Mouse (Mus musculus) WW6 (cell line): ENCODE data around the gene Mettl1.

ENCODE experiments used
- DNase-seq: peaks from one replicate; pipeline ENCODE4 v3.0.0-alpha.2; 2013; ENCODE audit warnings: low read depth, low spot score

Gene Mettl1

DNA sequence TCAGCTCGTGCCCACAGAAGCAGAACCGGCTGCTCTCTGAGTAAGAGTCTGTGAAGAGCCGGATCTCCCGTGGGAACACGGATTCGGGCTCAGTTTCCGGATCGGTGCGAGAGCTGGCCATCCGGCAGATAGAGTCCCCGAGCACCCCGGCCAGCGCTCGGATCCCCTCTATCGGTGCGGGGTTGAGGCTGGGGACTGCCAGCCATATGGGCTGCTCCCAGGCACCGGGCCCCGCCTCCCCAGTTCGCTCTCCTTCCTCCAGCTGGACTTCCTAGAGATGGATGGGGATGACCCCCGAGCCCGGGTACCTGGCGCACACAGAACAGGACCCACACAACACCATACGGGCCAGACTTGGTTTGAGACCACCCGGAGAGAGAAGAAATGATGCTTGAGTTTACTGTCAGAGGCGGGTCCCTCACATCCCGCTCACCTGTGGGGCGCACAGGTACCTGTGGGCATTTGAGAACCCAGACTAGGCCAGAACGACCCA is at the start of gene Mettl1, which contains the start of gene Eef1akmt3:
Gene Mettl1, plus strand, starts transcription at position 141 of the 493 bp plus-strand sequence.
Gene Eef1akmt3, minus strand, starts transcription at position 240 of the 493 bp plus-strand sequence.
- no peak for DNase-seq

DNA sequence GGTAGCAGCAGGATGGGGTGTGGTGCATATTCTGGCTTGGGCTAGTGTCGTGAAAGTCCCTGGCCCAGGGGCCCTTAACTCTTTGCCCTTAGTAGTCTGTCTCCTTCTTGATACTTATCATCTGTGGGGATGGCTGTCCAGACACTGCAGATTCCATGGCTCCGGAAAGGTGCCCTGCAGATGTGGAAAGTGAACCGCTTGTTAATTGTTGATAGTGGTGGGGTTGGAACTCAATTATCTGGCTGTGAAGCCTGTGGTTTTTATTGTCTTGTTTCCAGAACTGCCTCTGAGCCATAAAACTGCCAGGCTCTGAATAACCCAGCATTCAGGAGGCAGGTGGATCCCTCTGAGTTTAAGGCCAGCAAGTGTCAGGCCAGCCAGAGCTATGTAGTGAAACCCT is 49.5 kb upstream of the Mettl1 start:
- no peak for DNase-seq

DNA sequence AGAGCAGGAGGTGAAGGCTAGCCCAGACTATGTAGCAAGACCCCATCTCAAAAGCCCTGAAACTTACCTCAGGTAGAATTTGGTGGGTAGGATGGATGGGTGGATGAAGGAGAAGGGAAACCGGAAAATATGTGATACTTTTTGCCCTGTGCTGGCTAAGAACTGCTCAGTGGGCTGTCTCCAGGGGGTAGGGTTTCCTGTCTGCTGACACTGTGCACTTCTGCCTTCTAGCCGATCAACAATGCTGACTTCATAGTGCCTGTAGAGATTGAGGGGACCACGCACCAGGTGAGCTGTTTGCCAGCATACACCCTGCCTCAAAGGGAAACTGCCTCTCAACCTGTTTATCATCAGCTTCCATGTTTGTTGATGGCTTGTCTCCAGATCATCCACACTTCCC is 47.6 kb upstream of the Mettl1 start:
- no peak for DNase-seq

DNA sequence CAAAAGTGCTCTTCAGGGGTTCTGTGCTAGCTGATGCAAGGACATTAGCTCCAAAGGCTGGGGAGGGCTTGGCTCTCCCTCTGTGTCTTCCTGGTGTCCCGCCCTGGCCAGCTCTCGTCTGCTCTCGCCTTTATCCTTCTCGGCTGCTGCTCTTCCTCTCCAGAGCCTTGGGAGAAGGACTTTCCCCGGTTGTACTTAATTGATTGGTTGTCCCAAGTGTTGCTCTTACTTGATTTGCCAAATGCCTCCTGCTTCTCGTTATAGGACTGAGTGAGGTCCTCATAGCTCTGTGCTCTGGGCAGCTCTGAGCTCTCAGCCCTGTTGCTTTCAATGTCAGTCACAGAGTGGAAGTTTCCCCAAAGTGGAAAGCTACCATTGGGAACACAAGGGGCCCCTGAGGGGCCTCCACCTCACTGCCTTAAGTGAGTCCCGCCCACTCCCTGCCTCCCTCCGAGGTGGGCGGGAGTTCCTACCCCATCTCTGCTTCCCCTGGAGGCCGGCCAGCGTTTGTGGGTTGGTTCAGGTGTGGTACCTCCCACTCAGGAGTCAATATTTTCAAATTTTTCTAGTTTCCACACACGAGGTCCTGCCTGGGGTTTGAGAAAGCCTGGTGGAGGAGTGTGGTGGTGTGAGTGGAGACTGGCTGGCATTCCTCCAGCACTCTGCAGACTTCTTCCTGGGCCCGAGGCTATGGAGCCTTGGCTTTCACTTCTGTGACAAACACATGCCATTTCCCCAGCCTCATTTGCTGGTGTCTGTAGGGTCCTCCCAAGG is 43.7 kb upstream of the Mettl1 start:
- DNase-seq: no peak

GRCm38 (mm10) chr10:127000529-127000928 is 40.7 kb upstream of the Mettl1 start, which contains the start of gene Avil:
Gene Avil, plus strand, starts transcription at chr10:127000709.
- DNase-seq: no peak

GRCm38 (mm10) chr10:127001297-127001696 is 39.9 kb upstream of the Mettl1 start:
- no peak for DNase-seq

DNA sequence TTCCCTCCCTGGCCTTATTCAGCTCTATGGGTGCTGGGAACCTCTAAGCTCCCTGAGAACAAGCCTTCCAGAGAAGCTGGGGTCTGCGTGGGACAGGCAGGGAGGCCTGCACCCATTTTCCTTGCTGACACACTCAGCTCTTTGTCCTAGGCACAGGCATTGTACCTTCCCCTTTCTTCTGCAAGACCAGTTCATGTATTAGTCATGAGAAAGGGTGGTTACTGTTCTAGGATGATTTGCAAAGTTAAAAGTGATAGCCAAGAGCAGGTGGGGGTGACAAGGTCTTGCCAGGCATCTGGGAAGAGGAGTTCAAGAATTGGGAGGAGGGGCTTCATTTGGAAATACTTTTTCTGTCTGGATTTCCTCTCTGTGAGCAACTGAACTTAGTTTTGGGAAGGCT is 39.2 kb upstream of the Mettl1 start:
- DNase-seq: no peak

DNA sequence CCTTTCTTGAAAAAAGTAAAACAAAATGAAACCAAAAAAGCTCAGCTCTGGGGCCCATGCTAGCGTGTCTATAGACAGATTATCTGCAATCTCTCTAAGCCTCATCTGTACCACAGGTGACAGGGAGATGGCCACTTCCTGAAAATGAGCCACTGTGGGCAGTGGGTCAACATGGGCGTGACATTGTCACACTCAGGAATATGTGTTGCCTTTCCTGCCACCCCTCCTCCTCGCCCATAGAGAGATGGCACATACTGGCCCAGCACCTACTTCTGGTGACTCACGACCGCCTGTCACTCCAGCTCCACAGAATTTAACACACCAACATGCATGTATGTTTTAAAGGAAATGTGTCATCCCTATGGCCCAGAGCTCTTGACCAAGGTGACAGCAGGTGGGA is 38.4 kb upstream of the Mettl1 start:
- DNase-seq: no peak

- no peak for DNase-seq
These were observed 37.9 kb upstream of the Mettl1 start for GRCm38 (mm10) chr10:127003334-127003733.

DNA sequence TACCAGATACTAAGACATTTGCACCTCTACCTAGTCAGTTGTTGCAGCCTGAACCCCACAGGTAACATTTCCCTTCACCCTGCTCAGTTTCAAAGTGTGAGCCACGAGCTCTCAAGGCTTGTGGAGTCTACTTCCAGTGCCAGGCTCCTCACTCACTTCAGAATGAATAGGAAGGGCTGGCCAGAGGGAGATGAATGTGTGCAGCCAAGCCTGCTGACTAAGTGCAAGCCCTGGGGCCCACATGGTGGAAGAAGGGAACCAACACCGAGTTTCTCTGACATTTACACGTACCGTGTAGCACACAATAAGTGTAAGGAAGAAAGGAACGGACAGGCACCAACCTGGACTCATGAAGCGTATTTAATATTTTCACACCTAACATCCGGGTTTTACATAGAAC is 37.4 kb upstream of the Mettl1 start:
- no peak for DNase-seq

GRCm38 (mm10) chr10:127016488-127016887 is 24.7 kb upstream of the Mettl1 start:
- DNase-seq: no peak

DNA sequence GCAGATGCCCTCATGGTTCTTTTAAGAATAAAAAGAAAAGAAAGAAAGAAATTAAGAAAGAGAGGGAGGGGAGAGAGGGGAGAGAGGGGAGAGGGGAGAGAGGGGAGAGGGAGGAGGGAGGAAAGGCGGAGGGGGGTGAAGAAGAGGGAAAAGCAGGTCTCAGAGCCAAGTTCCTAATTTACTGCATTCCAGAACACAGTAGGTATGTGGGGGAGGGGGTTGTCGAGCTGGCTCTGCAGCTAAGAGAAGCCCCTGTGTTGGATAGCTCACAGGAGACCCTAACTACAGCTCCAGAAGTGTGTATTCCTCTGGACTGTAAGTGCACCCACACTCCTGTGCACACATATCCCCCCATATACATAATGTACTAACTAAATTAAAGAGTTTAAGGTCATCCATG is 24.1 kb upstream of the Mettl1 start:
- DNase-seq: no peak

GRCm38 (mm10) chr10:127018422-127018821 is 22.8 kb upstream of the Mettl1 start:
- no peak for DNase-seq

- DNase-seq: peak; percentile 67
These were observed 10.6 kb upstream of the Mettl1 start, which contains the start of gene Tsfm for GRCm38 (mm10) chr10:127030336-127031296. Gene Tsfm, minus strand, starts transcription at chr10:127030840.

GRCm38 (mm10) chr10:127033301-127033741 is 7.9 kb upstream of the Mettl1 start:
- DNase-seq: no peak

GRCm38 (mm10) chr10:127036273-127036672 is 4.9 kb upstream of the Mettl1 start:
- no peak for DNase-seq

DNA sequence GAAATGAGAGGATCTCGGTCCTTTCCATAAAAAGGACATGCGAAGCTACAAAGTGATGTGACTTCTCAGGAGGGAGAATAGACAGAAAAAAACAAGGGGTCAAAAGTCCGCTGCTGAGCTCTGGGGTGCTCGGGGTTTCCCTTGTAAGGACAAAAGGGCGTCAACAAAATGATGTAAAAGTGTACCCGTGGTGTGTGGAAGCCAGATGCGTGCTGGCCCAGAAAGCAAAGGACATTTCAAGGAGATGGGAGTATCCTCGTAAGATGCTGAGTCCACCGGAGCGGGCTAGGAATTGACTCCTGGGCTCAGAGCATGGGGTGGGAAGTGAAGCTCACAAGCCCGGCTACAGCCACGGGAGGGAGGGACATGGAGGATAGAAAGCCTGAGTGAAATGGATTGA is 3.6 kb upstream of the Mettl1 start:
- no peak for DNase-seq

DNA sequence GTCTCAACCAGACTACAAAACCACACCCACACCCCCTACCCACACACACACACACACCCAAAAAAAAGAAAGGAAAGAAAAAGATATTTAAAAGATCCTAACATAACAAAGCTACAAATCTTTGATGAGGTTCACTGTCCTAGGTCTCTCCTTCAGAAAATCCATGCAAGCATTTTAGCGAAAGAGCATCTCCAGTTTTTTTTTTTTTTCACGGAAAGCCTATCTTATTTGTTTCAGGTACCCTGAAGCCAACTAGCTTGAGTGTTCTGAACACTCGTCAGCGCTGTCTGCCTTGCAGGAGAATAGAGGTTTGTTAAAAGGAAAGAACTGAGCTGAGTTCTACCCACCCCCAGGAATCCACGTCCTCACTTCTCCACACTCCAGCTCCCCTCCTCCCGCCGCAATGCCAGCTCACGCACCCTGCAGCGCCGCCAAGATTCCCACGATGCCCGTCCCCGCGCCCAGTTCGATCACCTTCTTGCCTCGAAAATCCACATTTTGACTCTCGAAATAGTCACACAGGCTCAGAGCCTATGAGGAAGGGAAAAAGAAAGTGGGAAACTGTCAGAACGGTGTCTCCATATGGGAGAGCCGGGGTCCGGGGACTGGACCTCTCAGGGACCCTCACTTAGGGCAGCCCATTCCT is 522 bp upstream of the Mettl1 start:
- no peak for DNase-seq

DNA sequence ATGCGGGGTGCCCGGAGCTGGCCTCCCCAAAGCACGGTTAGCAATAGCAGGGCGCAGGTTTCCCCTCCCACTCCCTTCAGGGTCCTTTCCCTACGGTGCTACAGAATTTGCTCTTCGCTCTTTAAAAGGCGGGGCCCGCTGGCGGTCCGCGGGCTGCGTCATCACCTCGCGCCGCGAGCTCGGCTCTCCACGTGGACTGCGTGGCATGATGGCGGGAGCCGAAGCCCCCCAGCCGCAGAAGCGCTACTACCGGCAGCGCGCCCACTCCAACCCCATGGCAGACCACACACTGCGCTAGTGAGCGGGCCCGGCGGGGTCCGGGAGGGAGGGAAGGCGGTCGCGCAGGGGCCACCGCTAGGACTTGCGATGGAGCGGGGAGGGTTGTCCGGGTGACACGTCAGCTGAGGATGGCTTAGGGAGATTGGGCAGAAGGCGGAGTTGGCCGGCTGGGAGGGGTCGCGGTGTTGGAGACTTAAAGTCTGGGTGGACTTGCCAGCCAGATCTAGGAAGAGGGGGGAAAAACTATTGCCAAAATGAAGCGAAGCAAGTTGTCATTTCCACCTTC is 642 bp downstream of the Mettl1 start:
- peak; percentile 83 for DNase-seq

DNA sequence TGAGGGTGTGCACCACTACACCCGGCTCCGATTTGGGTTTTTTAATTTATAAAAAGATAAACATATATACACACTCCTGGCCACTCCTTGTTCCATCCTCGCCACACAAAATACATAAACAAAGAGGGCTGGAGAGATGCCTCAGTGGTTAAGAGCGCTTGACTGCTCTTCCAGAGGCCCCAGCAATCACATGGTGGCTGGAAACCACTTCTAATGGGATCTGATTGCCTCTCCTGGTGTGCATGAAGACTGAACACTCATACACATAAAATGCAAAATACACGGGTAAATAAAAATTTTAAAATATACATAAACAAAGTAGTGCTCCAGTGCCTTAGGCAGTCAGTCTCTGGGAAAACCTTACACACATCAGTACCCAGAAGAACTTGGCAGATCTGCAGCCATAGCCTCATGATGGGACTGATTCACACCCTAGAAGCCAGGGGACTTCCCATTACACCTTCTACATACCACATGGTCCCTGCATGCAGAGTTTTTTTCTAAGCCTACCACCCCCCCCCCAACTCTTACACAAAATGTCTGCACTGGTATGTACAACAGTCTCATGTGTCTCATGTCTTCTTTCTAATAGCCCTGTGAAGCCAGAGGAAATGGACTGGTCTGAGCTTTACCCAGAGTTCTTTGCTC is 1.4 kb downstream of the Mettl1 start:
- no peak for DNase-seq

DNA sequence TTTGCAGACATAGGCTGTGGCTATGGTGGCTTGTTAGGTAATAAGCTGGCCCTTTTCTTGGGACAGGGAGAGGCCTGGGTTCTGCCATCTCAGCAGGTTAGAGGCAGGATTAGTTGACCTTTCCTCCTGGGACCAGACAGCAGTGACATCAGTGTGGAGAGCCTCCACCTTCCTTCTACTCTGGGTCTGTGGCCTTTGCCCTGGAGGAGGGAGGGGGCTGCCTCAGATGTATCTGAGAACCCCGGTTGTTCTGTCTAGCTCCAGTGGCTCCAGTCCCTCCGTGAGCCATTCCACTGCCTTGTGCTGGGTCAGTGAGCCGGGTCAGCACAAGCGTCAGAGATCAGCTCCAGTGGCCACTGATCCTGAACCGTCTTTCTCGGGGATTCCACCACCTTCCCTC is 2.0 kb downstream of the Mettl1 start:
- no peak for DNase-seq
